Mouse (Mus musculus) ES-Bruce4 (cell line): ENCODE measurements at regions not wholly inside any gene's neighbourhood (a gene's known extent, or its start where the extent isn't known, plus 50 kb on each side); places are given as distances from the start of the nearest gene placed in this dataset.

Experiments used
- CTCF ChIP-seq: IDR thresholded peaks from one replicate; pipeline ENCODE4 v1.8.1; 2011; ENCODE audit warnings: low read depth, low read length
- EP300 ChIP-seq: IDR thresholded peaks from 2 replicates; pipeline ENCODE4 v1.6.1; 2011; ENCODE audit warnings: low read depth, low read length; ENCODE audit not compliant: insufficient read depth
- POLR2A ChIP-seq: IDR thresholded peaks from one replicate; pipeline ENCODE4 v1.8.1; 2011; ENCODE audit warnings: low read length; ENCODE audit not compliant: insufficient read depth

- TF ChIP-seq POLR2A (no peak), CTCF (no peak), EP300 (no peak)
Measured at GRCm38 (mm10) chr7:129983601-129984120, 392.0 kb downstream of the Wdr11 start.
